Mouse (Mus musculus) gastrocnemius, postnatal 14 days (tissue): ENCODE results near the gene Cfap73. TPM values are rescaled to one million over a fixed set of nuclear protein-coding genes. Genes with fewer than 3 reads are reported as not detected.

Experiments used
- DNase-seq: peaks from one replicate; pipeline ENCODE4 v3.0.0; 2021; ENCODE audit warnings: mixed read lengths
- intact Hi-C: fragments of 180-260 bp; cut with DNase I; formaldehyde crosslinking; loops from one replicate; pipeline ENCODE4 v1.15.1; 2025; ENCODE audit warnings: low total_unique reads
- total RNA-seq, 2 experiments: library from RNA; stranded (reverse); gene quantifications; 2 replicates each; pipeline ENCODE4 v1.2.3; 2021

Cfap73 gene
- total RNA-seq, 2 experiments from 2014 or later = not detected

DNA sequence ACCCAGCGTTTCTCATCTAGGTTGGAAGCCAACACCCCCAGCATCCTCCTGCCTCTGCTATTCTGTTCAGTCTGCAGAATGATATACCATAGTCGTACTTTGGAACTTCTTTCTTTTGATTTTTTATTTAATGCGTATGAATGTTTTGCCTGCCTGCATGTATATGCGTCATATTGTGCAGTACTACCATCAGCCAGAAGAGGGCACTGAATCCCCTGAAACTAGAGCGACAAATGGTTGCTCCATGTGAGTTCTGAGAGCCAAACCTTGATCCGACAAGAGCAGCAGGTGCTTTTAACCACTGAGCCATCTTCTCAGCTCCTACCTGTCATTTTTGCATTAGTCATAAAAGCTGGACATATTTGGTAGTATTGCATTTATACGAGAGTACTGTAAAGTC lies 41.9 kb downstream of the Cfap73 start:
- no peak for DNase-seq
- intact Hi-C loops = no loop called here

DNA sequence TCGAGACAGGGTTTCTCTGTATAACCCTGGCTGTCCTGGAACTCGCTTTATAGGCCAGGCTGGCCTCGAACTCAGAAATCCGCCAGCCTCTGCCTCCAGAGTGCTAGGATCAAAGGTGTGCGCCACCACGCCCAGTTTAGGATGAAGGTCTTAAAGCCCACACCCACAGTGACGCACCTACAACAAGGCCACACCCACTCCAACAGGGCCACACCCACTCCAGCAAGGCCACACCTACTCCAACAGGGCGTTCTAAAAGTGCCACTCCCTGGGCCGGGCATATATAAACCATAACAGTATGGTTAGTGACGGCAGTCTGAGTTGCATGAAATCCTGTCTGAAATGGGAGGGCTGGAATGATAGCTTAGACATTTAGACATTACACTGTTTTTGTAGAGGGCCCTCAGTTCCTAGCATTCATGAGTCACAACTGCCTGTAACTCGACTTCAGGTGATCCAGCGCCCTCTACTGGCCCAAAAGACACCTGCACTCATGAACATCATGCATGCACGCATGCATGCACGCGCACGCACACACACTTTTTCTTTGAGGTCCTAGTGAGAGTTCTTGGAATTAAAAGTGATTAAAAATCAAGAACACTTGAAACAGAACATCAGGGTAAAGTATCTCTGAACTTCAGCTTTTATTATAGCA lies 43.6 kb downstream of the Cfap73 start:
- no peak for DNase-seq
- intact Hi-C loops = no loop called here

DNA sequence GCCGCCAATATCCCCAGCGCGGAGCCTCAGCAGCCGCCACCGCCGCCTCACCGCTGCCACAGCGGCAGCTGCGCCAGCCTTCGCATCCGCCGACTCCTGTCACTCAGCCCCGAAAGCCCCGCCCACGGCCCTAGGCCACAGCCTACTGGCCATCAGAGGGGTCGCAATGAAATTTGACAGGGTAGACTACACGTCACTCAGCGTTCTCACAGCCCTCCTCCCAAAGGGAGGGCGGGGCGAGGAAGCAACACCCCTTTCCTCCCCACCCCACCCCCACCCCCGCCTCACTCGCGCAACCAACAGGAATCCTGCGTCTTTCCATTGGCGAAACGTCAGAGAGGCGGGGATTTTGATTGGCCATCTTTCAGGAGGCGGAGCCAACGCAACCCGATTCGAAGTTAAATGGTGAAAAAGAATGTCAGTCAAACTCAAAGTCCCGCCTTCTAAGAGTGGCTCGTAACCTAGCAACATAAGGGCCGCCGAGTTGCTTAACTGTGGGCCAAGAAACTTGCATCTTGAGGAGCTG lies 45.4 kb downstream of the Cfap73 start, which contains the start of the genes Tpcn1 and Iqcd:
TSS of gene Tpcn1 (minus strand) at position 105 of the 526 bp plus-strand sequence.
TSS of gene Iqcd (plus strand) at position 448 of the 526 bp plus-strand sequence.
- DNase-seq = peak; percentile 100
- intact Hi-C loops = no loop called here

DNA sequence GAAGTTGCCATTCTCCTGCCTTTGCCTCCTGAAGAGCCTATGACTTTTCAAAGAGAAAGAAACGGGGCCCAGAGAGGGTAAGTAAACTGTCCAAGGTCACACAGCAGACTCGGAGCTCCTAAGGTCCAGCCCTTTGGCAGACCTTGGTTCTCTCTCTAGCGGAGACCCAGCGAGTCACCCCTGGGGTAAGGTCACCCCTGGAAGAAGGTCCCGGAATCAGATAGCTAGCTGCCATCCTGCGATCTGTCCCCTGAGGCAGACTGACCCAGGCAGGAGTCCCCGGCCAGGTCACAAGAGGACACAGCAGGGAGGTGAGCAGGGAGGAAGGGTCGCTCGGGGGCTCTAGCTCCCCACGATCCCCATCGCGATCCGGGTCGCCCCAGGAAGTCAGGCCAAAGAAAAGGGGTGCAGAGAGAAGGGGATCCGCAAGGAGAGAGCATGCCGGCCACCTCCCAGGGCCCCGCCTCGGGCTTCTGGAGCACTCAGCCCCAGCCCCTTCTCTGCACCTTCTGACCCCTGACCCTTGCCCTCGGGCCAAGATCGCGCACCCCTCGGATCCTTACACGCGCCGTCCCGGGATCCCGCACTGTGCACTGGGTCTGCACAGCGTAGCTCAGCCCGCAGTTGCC lies 46.0 kb downstream of the Cfap73 start:
- DNase-seq = no peak
- intact Hi-C loops = no loop called here

DNA sequence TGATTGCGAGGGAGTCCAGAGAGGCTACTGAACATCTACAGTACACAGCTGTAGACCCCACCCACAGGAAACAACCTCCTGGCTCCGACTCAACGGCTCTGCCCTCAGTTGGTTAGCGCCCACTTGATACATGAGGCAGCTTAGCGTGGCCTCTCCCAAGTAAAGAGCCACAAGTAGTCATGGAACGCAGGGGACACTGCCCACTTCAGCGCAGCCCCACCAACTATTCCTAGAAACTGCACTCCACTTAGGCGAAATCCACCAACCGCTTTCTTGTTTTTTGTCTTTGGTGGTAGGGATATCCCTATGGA lies 46.5 kb downstream of the Cfap73 start:
- no peak for DNase-seq
- intact Hi-C loops = no loop called here

DNA sequence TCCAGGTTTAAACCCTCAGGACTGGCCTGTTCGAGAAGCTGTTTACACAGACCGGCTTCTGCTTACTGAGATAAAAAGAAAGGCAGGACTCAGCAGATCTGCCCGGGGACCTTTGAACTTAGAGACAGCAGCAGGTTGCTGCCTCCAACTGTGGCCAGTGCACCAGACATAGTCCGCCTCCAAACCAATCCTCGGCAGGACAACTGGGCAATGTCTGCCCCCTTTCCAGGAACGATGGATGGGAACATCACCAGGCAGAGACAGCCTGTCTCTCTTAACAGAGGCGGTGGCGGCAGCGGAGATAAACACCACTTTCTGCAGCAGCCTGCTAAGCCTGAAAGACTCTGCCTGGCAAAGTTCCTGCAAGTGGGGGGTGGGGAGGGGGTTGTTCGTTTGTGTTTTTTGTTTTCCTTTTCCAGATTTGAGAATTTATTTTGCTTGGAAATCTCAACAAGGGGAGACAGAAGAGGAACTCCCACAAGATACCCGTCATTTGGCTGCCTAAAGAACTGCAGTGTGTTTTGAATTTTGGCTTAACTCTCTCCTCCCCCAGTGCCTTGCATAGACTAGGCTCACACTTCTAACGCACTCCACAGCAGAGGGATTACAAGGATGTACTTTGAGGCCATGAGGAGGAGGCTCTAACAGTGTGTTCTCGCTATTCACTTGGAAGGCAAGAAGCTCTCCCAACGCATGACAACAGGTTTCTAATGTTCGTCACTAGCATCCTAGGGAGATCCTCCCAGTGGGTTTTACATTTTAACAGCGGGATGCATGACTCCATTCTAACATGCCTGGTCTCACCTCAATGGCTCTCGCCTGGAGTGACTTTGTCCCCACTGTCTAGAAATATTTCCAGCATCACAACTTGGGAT lies 47.1 kb downstream of the Cfap73 start:
- intact Hi-C loops = no loop called here
- DNase-seq = no peak

DNA sequence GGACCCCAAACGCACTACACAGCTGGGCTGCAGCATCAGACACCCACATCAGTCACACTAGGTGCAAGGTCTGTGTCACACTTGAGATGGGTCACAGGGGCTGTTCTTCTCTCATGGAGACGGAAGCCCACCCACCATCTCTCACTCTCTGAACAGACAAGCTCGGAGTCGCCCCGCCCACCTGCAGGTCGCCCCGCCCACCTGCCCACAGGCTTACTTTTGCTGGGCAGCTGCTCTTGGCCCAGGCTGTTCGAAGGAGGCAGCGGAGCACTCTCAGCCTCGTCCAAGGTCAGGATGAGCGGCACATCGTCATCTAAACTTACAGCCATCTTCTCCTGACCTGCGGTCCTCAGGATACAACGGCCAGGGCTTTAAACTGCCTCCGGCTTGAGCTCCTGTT lies 49.1 kb downstream of the Cfap73 start:
- no peak for DNase-seq
- intact Hi-C loops = no loop called here

DNA sequence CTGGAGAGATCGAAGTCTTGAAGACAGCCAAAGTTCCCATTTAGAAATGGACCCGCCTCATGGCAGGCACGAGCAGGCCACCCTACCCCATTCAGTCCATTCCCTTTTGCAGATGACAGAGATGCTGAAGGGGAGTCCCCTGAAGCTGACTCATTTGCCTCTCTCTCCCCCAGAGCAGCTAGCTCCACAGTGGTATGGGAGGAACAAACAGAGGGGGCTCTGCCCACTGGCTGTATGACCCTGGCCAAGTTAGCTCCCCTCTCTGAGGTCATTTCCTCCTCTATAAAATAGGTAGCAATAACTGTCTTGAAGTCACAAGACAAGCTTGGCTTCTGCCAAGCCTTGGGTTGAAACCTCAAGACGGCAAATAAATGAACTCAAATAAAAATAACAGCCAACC lies 50.5 kb downstream of the Cfap73 start:
- DNase-seq = no peak
- intact Hi-C loops = no loop called here

DNA sequence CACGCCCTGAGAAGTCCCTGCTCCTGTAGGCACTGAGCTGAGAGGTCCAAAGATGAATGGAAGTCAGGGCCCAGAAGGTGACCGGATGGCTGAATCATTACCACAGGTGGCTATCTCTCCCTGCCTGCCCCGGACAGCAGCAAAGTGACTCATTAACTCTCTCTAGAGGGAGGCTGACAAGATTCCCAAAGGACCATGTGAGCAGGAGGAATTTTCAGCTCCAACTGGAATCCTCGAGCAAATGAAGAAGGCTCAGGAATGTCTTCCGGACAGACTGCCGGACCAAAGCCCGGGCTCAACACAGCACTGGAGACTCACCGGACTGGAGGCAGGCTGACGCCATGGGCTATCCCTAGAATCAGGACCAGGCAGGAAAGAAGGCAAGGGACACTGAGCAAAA lies 52.0 kb downstream of the Cfap73 start:
- no peak for DNase-seq
- intact Hi-C loops = no loop called here

DNA sequence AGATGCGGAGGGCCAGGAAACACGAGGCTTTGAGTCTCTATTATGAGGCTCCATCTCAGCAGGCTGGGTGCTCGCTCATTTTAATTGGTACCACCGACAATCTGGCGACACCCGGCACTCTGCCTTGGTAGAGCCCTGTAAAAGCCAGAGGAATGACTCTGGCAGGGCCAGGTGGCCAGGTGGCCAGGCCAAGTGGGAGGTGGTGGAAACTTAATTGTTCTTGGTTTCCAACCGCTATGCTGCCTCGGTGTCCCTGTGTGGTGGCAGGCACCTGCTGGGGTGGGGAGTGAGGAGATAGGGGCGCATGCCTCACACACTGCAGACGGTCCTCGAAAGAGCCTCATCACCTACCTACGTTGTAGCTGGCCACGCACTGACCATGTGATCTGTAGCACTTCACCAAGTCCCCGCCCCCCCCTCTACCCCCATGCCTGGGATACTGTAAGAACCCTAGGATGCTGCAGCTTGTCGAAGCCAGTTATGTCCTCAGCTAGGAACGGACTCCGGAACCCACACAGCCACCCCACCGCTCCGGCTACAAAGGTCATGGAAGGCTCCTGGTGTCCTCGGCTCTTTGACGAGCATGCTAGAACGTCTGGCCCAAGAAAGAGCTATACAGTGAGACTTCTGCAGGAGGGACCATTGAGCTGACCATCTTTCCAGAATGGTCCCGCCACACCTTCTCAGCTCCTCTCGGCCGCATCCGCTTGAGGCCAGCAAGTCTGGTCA lies 54.0 kb downstream of the Cfap73 start:
- no peak for DNase-seq
- intact Hi-C loops = no loop called here

DNA sequence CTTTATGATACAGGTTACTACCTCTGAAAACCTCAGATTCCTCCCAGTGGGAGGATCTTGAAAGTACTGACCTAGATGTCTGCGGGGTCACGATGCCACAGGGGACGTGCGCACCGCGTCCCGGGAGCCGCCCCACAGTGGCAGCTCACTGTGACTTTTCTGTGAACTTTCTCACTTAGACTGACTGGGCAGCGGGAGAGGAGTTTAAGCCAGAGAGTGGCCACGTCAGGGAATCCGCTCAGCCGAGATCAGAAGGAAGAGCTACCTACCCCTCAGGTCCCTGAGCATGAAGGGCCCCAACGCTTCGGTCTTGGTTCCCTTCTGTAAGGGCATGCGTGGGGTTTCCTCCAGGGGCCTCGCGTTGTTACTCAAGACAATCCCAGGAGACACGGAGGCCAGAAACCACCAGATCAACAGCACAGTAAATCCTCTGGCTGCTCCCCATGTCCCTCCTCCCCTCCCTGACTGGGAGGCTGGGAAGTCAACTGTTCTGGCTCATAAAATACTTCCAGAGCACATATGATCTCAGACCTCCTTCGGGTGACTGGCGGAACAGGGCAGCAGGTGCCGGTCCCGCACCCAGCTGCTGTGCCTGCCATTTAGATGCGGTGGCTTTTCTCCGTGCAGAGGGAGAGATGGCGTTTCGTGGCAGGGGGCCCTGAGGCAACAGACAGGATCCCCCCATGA lies 54.7 kb downstream of the Cfap73 start:
- DNase-seq = peak; percentile 81
- intact Hi-C loops = no loop called here

DNA sequence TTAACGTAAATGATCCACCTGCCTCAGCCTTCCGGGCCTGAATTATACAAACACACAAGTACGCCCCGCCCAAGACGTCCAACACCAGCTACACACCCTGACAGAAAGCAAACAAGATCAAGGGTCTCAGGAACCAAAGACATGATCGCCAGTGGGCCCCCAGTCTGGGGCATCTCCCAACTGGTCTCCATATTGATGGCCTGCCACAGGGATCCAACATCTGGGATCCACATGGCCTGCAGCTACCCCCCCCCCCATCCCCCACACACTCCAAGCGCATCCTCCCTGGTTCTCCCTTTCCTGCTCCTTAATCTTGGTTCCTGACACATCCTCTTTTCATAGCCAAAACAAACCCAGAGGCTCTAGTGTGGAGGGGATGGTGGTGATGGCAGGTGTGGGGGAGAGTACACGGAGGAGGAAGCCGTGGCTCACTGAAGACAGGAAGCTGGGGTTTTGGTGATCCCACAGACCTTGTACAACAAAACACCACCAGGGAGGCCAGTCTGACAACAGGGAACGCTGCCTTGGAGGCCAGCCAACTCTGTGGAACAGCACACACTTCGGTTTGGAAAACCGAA lies 55.4 kb downstream of the Cfap73 start:
- intact Hi-C loops = no loop called here
- peak; percentile 72 for DNase-seq

Other genes with a start within 250 kb of the Cfap73 start
- not detected for gene Lhx5, start 202.5 kb downstream of the Cfap73 start, total RNA-seq
- gene Sdsl, start 161.4 kb downstream of the Cfap73 start, total RNA-seq = under 1 TPM; 0.40 to 0.55 TPM
- not detected for gene Sds, start 157.7 kb downstream of the Cfap73 start, total RNA-seq
- 10 to 100 TPM; 31.7 to 34.3 TPM for gene Plbd2, start 130.6 kb downstream of the Cfap73 start, total RNA-seq
- gene Slc8b1, start 123.1 kb downstream of the Cfap73 start, total RNA-seq = 10 to 100 TPM; 12.5 to 13.0 TPM
- 10 to 100 TPM; 47.6 to 50.9 TPM for gene Tpcn1, start 45.6 kb downstream of the Cfap73 start, total RNA-seq
- under 1 TPM in 1 of 2 experiments, not detected in 1; 0.13 TPM for gene Iqcd, start 45.2 kb downstream of the Cfap73 start, total RNA-seq
- 1 to 10 TPM; 4.3 to 5.3 TPM for gene Rita1, start 21.6 kb downstream of the Cfap73 start, total RNA-seq
- 10 to 100 TPM; 20.1 to 22.3 TPM for gene Ddx54, start 21.5 kb downstream of the Cfap73 start, total RNA-seq
- gene Rasal1, start 14.6 kb upstream of the Cfap73 start, total RNA-seq = not detected
- under 1 TPM; 0.66 to 0.76 TPM for gene Dtx1, start 77.7 kb upstream of the Cfap73 start, total RNA-seq
- gene Oas2, start 115.6 kb upstream of the Cfap73 start, total RNA-seq = under 1 TPM in 1 of 2 experiments, not detected in 1; 0.13 TPM
- gene Oas3, start 143.4 kb upstream of the Cfap73 start, total RNA-seq = not detected
- gene Oas1e, start 161.3 kb upstream of the Cfap73 start, total RNA-seq = not detected
- under 1 TPM; 0.35 to 0.38 TPM for gene Oas1c, start 178.3 kb upstream of the Cfap73 start, total RNA-seq
- not detected for gene Oas1f, start 213.1 kb upstream of the Cfap73 start, total RNA-seq
- gene Oas1h, start 227.2 kb upstream of the Cfap73 start, total RNA-seq = not detected